8 mouse cellular contexts compared by ENCODE assay signal in the genomic region with DNA sequence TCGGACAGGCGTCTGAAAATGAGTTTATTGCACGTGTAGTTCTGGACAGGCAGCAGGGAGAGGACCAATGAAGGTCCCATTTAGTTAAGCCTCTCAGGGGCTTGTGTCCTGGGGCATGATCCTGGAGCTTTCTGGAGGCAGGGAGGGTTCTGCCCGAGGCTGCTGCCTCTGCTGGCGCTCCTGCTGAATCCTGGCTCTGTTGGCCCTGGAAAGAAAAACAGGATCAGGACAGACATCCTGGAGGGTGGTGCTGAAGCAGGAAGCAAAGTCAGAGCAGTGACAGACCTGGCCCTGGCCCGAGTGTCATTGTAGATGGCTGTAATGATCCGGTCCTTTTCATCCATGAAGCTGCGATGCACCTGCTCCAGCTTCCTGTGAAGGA. TPM values are rescaled to one million over a fixed set of nuclear protein-coding genes. Genes with fewer than 3 reads are reported as not detected.
DNase-seq lines count a peak whose midpoint lies in the region; ATAC-seq and TF ChIP-seq lines count a peak whose summit lies in the region.

No protein-coding gene starts in this region.

- peak overlapping the region; percentile 82 for H3K4me3 ChIP-seq in kidney, postnatal 0 days (replicated peaks; ENCODE audit: low read depth, low read length)
- H3K4me3 ChIP-seq in bone marrow macrophage, adult 2 months (ENCODE audit: insufficient read depth, low read length): peak overlapping the region; percentile 72
- peak overlapping the region; percentile 80 for H3K4me3 ChIP-seq in hindbrain, embryonic 14.5 days (replicated peaks; ENCODE audit: low read length)
- H3K4me3 ChIP-seq in midbrain, embryonic 15.5 days: peak overlapping the region; percentile 68

- H3K9ac ChIP-seq in kidney, postnatal 0 days (ENCODE audit: low read depth, low read length): peak overlapping the region; percentile 86
- H3K9ac ChIP-seq in hindbrain, embryonic 14.5 days: peak overlapping the region; percentile 95
- H3K9ac ChIP-seq in midbrain, embryonic 15.5 days: peak overlapping the region; percentile 79

- no peak for ATAC-seq in kidney, postnatal 0 days (replicated peaks; ENCODE audit: low FRiP score, low read depth)
- ATAC-seq in hindbrain, embryonic 14.5 days (ENCODE audit: low FRiP score): peak; percentile 3; the same call in 1 of the 2 replicates
- ATAC-seq in midbrain, embryonic 15.5 days (replicated peaks): no peak

- peaks cover 10% of the 10 kb centered on the region; the same call in 1 of the 2 replicates for H3K36me3 ChIP-seq in kidney, postnatal 0 days (ENCODE audit: insufficient read depth, low read length)
- peaks cover 22% of the 10 kb centered on the region for H3K36me3 ChIP-seq in hindbrain, embryonic 14.5 days (replicated peaks; ENCODE audit: control insufficient read depth, insufficient read depth)
- H3K36me3 ChIP-seq in midbrain, embryonic 15.5 days (replicated peaks): no peaks in the 10 kb centered on the region

- no peaks in the 10 kb centered on the region for H3K9me3 ChIP-seq in kidney, postnatal 0 days (replicated peaks; ENCODE audit: low read length)
- no peaks in the 10 kb centered on the region for H3K9me3 ChIP-seq in hindbrain, embryonic 14.5 days (ENCODE audit: control insufficient read depth, low read length)
- H3K9me3 ChIP-seq in midbrain, embryonic 15.5 days: no peaks in the 10 kb centered on the region

- peak overlapping the region; percentile 87 for H3K4me2 ChIP-seq in kidney, postnatal 0 days (ENCODE audit: low read length)
- peak overlapping the region; percentile 94 for H3K4me2 ChIP-seq in hindbrain, embryonic 14.5 days (replicated peaks)
- H3K4me2 ChIP-seq in midbrain, embryonic 15.5 days: peak overlapping the region; percentile 88

- no peaks in the 10 kb centered on the region for H3K27me3 ChIP-seq in kidney, postnatal 0 days (ENCODE audit: insufficient read depth, low read length)
- H3K27me3 ChIP-seq in hindbrain, embryonic 14.5 days (ENCODE audit: control insufficient read depth, insufficient read depth, low read length): no peaks in the 10 kb centered on the region
- no peaks in the 10 kb centered on the region for H3K27me3 ChIP-seq in midbrain, embryonic 15.5 days (replicated peaks)

- TF ChIP-seq CTCF in kidney, postnatal 0 days (IDR thresholded peaks at IDR 0.05; ENCODE audit: low read depth): no peak
- no peak for TF ChIP-seq CTCF in bone marrow macrophage, adult 2 months (IDR thresholded peaks at IDR 0.05; ENCODE audit: low read depth, low read length)

- peak overlapping the region; percentile 85 for H3K27ac ChIP-seq in kidney, postnatal 0 days
- H3K27ac ChIP-seq in bone marrow macrophage, adult 2 months (ENCODE audit: insufficient read depth, low read depth, low read length): peak overlapping the region; percentile 43
- H3K27ac ChIP-seq in hindbrain, embryonic 14.5 days: peak overlapping the region; percentile 76
- peak overlapping the region; percentile 79 for H3K27ac ChIP-seq in midbrain, embryonic 15.5 days

- no peak for DNase-seq in kidney, postnatal 0 days (ENCODE audit: low spot score)
- no peak for DNase-seq in kidney, postnatal 10 days
- DNase-seq in hindbrain, embryonic 14.5 days (ENCODE audit: low spot score): no peak
- DNase-seq in cerebellum, postnatal 4 days (ENCODE audit: low spot score in 2 of 2): no peak
- DNase-seq in adrenal gland, postnatal 36 days: no peak
- DNase-seq in ovary, adult 18-20 months (ENCODE audit: low spot score): no peak

- WGBS in kidney, postnatal 0 days: 2% methylated on average over 8 of the region's 8 CpGs
- WGBS in hindbrain, embryonic 14.5 days: 4% methylated on average over 8 of the region's 8 CpGs
- 1% methylated on average over 8 of the region's 8 CpGs for WGBS in midbrain, embryonic 15.5 days

- TF ChIP-seq POLR2A in bone marrow macrophage, adult 2 months (IDR thresholded peaks at IDR 0.05; ENCODE audit: borderline replicate concordance, low read depth, low read length): no peak

- H3K4me1 ChIP-seq in kidney, postnatal 0 days (replicated peaks; ENCODE audit: insufficient read depth, low read length): peaks cover 20% of the 10 kb centered on the region
- H3K4me1 ChIP-seq in bone marrow macrophage, adult 2 months (ENCODE audit: control insufficient read depth, insufficient read depth, low read length): peaks cover 13% of the 10 kb centered on the region
- peaks cover 18% of the 10 kb centered on the region for H3K4me1 ChIP-seq in hindbrain, embryonic 14.5 days (replicated peaks; ENCODE audit: control insufficient read depth, insufficient read depth, low read length)
- H3K4me1 ChIP-seq in midbrain, embryonic 15.5 days: peaks cover 31% of the 10 kb centered on the region

RNA-seq across cellular contexts. Expression of gene Vegfb, which starts 0.4 kb away (rescaled TPM):
- 52.8 and 56.6 TPM in 2 replicates for polyA plus RNA-seq in kidney, postnatal 0 days (2015; fragmentation: Nextera tagmentation; extraction: Ambion mirVana)
- 30.1 and 39.9 TPM in 2 replicates for polyA plus RNA-seq in bone marrow macrophage, adult 2 months (2012; ENCODE audit: insufficient read depth, insufficient read length, missing spikeins)
- polyA plus RNA-seq in hindbrain, embryonic 14.5 days (2014; fragmentation: Nextera tagmentation; extraction: Ambion mirVana): 54.8 and 57.6 TPM in 2 replicates
- 46.7 and 47.9 TPM in 2 replicates for polyA plus RNA-seq in midbrain, embryonic 15.5 days (2015; fragmentation: Nextera tagmentation; extraction: Ambion mirVana)
- total RNA-seq in adrenal gland, postnatal 36 days (2021): 10 to 100 TPM; 92.0 to 95.7 TPM

RNA-seq across cellular contexts. Expression of gene Dnajc4, which starts 4.5 kb away (rescaled TPM):
- 30.7 and 32.1 TPM in 2 replicates for polyA plus RNA-seq in kidney, postnatal 0 days (2015; fragmentation: Nextera tagmentation; extraction: Ambion mirVana)
- polyA plus RNA-seq in bone marrow macrophage, adult 2 months (2012; ENCODE audit: insufficient read depth, insufficient read length, missing spikeins): 26.8 and 32.2 TPM in 2 replicates
- 22.8 and 23.7 TPM in 2 replicates for polyA plus RNA-seq in hindbrain, embryonic 14.5 days (2014; fragmentation: Nextera tagmentation; extraction: Ambion mirVana)
- 24.1 and 25.6 TPM in 2 replicates for polyA plus RNA-seq in midbrain, embryonic 15.5 days (2015; fragmentation: Nextera tagmentation; extraction: Ambion mirVana)
- total RNA-seq in adrenal gland, postnatal 36 days (2021): 10 to 100 TPM; 38.5 to 46.1 TPM

RNA-seq across cellular contexts. Expression of gene Fkbp2, which starts 7.6 kb away (rescaled TPM):
- polyA plus RNA-seq in kidney, postnatal 0 days (2015; fragmentation: Nextera tagmentation; extraction: Ambion mirVana): 128 and 129 TPM in 2 replicates
- 118 and 126 TPM in 2 replicates for polyA plus RNA-seq in bone marrow macrophage, adult 2 months (2012; ENCODE audit: insufficient read depth, insufficient read length, missing spikeins)
- 99.2 and 101 TPM in 2 replicates for polyA plus RNA-seq in hindbrain, embryonic 14.5 days (2014; fragmentation: Nextera tagmentation; extraction: Ambion mirVana)
- polyA plus RNA-seq in midbrain, embryonic 15.5 days (2015; fragmentation: Nextera tagmentation; extraction: Ambion mirVana): 120 and 126 TPM in 2 replicates
- total RNA-seq in adrenal gland, postnatal 36 days (2021): 100 to 1,000 TPM in 1 of 2 experiments, 10 to 100 TPM in 1; 93.3 to 103 TPM

RNA-seq across cellular contexts. Expression of gene Nudt22, which starts 8.0 kb away (rescaled TPM):
- 39.0 and 40.8 TPM in 2 replicates for polyA plus RNA-seq in kidney, postnatal 0 days (2015; fragmentation: Nextera tagmentation; extraction: Ambion mirVana)
- 9.6 and 11.1 TPM in 2 replicates for polyA plus RNA-seq in bone marrow macrophage, adult 2 months (2012; ENCODE audit: insufficient read depth, insufficient read length, missing spikeins)
- 18.0 and 19.0 TPM in 2 replicates for polyA plus RNA-seq in hindbrain, embryonic 14.5 days (2014; fragmentation: Nextera tagmentation; extraction: Ambion mirVana)
- polyA plus RNA-seq in midbrain, embryonic 15.5 days (2015; fragmentation: Nextera tagmentation; extraction: Ambion mirVana): 21.0 and 22.5 TPM in 2 replicates
- total RNA-seq in adrenal gland, postnatal 36 days (2021): 10 to 100 TPM; 39.0 to 42.4 TPM

RNA-seq across cellular contexts. Expression of gene Trpt1, which starts 8.0 kb away (rescaled TPM):
- 14.5 and 14.7 TPM in 2 replicates for polyA plus RNA-seq in kidney, postnatal 0 days (2015; fragmentation: Nextera tagmentation; extraction: Ambion mirVana)
- 1.7 and 2.5 TPM in 2 replicates for polyA plus RNA-seq in bone marrow macrophage, adult 2 months (2012; ENCODE audit: insufficient read depth, insufficient read length, missing spikeins)
- 17.8 and 19.8 TPM in 2 replicates for polyA plus RNA-seq in hindbrain, embryonic 14.5 days (2014; fragmentation: Nextera tagmentation; extraction: Ambion mirVana)
- 18.5 and 19.8 TPM in 2 replicates for polyA plus RNA-seq in midbrain, embryonic 15.5 days (2015; fragmentation: Nextera tagmentation; extraction: Ambion mirVana)
- total RNA-seq in adrenal gland, postnatal 36 days (2021): 10 to 100 TPM in 1 of 2 experiments, 1 to 10 TPM in 1; 8.2 to 16.8 TPM
